Mouse (Mus musculus): ENCODE measurements at regions not wholly inside any gene's neighbourhood (a gene's known extent, or its start where the extent isn't known, plus 50 kb on each side); places are given as distances from the start of the nearest gene placed in this dataset.
"Not testable (repeated sequence)": the region's sequence is repeated elsewhere in the genome, so short reads cannot be mapped to it uniquely, and the experiment has no call there.

- not testable (repeated sequence) for TF ChIP-seq EP300 (IDR thresholded peaks at IDR 0.05; ENCODE audit: insufficient read depth, low read depth, low read length); CTCF (IDR thresholded peaks at IDR 0.05; ENCODE audit: low read depth, low read length)
These were observed 174.8 kb upstream of the Cdk6 start for GRCm38 (mm10) chr5:3166496-3166895.
